Mouse (Mus musculus) lung, postnatal 0 days (tissue): ENCODE data around the gene Apba3.

Experiments
- CTCF ChIP-seq: IDR thresholded peaks from 2 replicates; pipeline ENCODE4 v1.5.1; 2016; ENCODE audit warnings: antibody characterized with exemption, mild to moderate bottlenecking
- EP300 ChIP-seq: IDR thresholded peaks from 2 replicates; pipeline ENCODE4 v1.6.1; 2016; ENCODE audit warnings: antibody characterized with exemption, mild to moderate bottlenecking, control low read depth

DNA sequence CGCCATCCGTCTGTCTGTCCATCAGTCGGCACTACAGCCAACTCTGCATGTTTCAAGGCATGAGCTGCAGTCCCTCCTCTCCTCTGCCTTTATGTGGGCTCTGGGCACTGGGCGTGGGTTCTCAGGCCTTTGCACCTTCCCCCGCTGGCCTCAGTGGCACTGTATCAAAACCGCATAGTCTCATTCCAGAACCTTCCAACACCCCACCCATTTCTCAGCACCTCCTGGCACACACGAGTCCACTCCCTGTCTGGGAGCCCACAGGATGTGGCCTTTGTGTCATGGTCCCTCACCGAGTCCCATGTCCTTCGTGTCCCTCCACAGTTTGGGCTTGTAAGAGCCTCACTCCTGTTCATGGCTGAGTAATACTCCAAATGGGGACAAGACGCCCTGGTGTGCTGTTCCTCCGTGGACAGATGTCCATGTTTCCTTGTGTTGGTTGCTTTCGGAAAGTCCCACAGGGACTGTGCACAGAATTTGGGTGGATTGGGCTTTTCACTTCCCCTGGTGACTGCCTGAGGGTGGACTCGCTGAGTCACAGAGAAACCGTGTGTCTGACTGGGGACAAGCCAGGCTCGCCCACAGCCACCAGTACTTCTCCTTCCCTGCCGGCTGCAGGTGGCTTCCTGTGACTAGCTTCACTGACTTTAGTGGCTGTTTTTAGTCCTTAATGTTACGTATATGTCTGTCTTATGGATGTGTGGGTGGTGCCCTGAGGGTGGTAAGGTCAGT lies 31.8 kb downstream of the Apba3 start:
- TF ChIP-seq CTCF (no peak), EP300 (no peak)
